Mouse (Mus musculus) left cerebral cortex, postnatal 36 days (tissue): Measurements from ENCODE around the gene Ptprd. TPM values are rescaled to one million over a fixed set of nuclear protein-coding genes. Genes with fewer than 3 reads are reported as not detected.

ENCODE experiments used
- DNase-seq, 2 experiments: peaks; one replicate each; pipeline ENCODE4 v3.0.0; 2021 to 2022; ENCODE audit warnings: low spot score in 2 of 2, mixed read lengths in 1 of 2
- intact Hi-C: fragments of 180-260 bp; cut with DNase I; formaldehyde crosslinking; loops from one replicate; pipeline ENCODE4 v1.15.1; 2025
- total RNA-seq, 2 experiments: library from RNA; stranded (reverse); gene quantifications; 2 replicates each; pipeline ENCODE4 v1.2.3; 2021

The Ptprd gene
- total RNA-seq, 2 experiments from 2014 or later, result 313 to 350 TPM

DNA sequence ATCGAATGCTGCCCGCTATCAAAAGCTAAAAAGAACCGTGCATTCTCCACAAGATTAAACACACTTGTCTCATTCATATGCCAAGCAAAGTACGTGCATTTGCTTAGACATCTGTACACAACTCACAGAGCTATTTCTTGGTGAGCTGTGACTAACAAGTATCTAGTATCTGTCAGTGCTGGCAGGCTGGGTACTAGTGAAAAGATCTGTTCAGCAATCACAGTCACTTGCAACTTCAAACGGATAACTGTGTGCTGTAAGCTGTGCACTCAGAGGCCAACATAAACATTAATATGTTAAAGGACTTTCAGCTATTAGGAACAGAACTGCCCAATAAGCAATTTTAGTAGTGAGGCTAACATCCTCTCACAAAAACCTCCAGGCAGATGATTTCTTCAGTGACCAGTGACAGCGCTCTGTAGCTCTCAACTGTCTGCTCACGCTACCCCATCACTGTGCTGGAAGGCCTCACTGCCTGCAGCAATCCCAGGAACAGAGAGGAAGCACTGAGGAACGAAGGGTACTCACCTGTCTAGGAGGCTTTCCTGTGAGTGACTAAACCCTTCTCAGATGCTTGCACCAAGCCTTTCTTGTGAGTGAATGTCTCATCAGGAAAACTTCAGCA is 1918.9 kb downstream of the Ptprd start:
- intact Hi-C loops, result no loop called here
- DNase-seq, result no peak

DNA sequence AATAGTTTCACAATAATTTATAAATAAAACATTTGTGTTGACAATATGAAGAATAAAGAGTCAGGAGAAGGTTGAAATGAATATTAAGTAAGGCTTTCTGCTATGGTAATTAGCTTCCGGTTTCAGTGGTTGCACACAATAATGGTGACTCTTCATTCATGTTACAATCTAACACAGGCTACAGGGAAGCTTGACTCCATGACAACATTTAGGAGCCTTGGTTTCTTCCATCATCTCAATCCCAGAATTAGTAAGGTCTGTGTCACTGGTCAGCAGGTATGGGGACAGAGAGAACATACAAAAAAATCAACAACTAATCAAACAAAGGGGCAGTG is 1921.3 kb downstream of the Ptprd start:
- no peak for DNase-seq
- intact Hi-C loops, result no loop called here

DNA sequence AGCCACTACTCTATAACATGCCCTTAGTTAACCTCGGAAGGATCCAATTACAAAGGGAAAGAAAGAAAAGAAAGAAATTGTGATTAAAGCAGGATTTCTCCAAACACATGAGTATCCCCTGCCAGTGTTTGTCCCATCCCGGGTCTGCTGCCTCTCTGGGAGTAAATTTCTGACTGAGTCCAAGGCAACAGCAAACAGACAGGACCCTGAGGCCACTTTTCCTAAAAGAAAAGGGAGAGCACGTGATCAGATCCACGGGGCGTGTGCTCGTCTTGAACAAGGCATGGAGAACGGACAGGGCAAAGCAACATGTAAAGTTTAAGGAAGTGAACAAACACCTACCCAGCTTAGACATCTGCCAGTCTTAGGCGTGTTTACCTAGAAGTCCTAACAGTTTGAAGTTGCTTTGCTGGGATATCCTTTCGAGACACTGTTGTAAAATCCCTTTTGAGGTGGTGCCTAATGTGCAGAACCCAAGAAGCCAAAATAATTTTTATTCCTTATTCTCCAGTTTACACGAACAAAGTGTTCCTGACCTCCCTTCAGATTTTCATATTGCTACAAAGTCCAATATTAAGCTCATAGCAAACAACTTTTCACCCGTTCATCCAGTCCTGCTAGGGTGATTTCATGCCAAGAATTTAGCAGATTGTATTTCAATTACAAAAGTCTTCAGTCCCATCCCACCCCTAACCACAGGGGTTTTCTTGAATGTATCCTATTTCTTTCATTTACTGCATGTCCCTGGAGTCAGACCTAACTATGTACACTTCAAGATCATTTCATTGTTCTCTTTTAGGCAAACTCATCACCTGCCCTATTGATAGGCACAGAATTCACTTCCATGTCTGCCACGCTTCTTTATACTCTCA is 1921.9 kb downstream of the Ptprd start:
- DNase-seq, result no peak
- intact Hi-C loops, result no loop called here

DNA sequence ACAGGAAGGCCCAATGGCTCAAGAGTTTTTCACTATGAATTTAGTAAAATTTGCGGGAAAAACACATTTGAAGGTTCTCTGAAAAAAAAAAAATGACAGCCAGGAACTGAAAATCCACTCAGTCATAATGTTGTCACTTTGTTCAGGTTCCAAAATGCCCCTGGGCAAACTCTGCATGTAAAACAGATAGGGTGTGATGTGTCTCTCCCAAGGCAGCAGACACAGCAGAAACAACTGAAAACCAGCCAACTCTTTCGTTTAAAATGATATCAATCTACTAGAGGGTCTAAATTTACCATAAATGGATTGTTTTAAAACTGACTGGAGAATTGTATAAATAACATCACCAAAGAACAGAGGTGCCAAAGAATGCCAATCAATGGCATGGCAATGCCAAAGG is 1925.7 kb downstream of the Ptprd start:
- no peak for DNase-seq
- intact Hi-C loops, result no loop called here

DNA sequence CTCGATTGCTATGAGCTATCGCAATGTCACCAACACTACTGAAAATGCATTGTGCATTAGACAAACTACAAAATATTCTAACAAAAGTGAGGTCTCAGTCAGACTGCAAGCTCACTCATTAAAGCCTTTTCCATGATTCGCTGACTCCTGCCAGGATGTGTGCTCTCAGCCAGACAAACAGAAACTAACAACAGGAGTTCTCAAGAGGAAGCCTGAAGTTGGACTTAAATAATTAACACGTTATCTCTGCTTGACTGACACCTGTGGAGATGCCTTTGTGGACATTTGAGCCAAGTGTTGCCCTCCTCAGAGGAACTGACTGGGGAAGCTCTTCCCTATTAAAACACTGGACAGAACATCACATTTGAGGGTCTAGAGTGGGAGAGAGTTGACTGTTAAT is 1928.9 kb downstream of the Ptprd start:
- DNase-seq, result no peak
- intact Hi-C loops, result no loop called here

DNA sequence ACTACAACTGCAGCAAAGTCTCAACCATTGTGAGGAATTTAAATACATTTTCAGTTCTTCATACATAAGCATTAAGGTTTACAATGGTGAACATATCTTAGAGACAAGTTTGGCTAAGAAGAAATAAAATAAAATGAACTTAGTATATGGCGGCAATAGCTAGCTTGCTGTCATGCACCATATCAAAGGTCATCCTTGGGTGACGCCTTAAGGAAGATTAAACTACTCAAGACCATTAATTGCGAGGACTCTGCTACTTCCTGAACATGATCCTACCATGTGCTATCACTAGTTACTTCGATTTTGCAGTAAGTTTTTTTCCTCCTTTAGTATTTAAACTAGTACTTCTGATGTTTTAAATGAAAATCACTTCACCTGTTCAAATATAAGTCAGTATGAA is 1949.0 kb downstream of the Ptprd start:
- no peak for DNase-seq
- intact Hi-C loops, result no loop called here

DNA sequence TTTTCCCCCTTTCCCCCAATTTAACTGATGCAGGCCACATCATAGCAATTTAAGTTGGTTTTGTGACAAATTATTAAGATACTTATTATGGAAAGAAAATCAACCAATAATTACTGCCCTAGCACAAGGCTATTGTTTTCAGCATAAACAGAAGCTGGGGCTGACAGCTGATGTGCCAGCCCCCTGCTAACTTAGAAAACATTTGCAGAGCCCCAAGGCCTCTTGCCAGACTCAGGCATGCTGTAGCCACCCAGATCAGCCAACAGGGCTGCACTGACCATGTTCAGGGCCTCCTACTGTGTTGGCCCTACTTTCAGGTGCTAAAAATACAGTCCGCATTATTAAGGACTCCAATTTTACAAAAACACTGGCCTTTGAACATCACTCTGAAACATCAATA is 1951.1 kb downstream of the Ptprd start:
- DNase-seq, result no peak
- intact Hi-C loops, result no loop called here

DNA sequence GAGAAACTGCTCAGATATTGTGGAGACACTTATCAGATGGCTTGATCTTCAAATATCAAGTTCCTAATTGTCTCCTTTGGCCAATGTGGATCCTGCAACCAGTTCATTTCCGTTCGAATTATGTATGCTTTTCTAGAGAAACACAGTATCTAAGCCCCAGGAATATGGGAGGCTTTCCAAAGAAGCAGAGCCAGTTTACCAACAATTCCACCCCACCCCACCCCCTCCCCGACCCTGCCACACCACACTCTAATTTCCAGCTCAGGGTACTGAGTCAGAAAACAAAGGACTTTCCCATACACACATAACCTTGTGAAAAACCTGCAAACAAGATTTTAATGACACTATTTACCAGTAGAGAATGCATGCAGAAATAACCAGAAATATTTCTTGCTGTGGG is 1951.5 kb downstream of the Ptprd start:
- intact Hi-C loops, result no loop called here
- DNase-seq, result no peak

DNA sequence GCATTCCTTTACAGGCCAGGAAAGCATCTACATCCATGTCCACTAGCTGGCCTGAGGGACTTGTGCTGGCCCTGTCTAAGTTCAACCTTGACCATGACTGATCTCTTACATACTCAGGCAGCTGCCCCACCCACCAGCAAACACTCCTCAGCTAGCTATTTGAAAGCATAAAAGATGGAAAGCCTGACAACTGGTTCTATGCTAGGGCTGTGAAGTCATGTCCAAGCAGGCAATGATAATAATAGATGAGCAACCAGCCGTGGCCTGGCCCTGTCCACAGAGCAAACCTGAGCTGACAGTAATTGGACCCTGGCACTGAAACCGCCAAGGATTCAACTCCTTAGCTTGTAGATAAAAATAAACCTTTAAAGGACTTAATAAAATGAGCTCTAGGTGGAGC is 1952.1 kb downstream of the Ptprd start:
- intact Hi-C loops, result no loop called here
- DNase-seq, result no peak

DNA sequence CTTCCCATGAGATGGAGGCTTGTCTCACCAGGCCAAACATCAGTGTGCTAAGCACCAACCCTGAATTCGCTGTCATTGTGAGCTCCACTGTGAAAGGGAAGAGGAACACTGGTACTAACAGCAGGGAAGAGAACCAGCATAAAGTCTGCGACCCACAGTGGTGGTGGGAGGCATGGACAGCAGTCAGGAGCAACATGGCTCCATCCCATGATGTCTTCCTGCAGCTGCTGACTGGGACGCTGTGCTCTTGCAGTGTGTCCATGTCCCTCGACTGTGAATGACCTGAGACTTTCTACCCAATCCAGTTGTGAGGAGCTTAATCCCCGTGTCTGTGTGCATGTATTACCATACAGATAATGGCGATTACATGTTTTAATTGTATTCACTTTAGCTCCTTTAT is 1967.4 kb downstream of the Ptprd start:
- no peak for DNase-seq
- intact Hi-C loops, result no loop called here

DNA sequence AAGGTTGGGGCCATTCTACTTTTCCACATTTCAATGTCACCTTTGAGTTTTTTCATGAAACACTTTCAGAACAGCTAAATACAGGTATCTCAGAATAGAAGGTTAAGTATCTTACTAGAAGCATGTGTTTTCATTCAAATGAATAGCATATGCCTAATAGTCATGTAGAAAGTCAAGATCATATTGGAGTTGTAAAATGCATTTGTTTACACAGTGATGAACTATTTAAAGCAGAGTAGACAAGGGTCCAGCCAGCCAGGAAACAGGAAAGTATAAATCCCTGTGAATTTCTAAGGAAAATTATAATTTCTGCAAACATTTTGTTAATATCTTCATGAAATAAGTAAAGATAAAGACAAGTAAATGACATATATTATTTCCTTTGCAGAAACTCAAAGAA is 1970.2 kb downstream of the Ptprd start:
- DNase-seq, result no peak
- intact Hi-C loops, result no loop called here

DNA sequence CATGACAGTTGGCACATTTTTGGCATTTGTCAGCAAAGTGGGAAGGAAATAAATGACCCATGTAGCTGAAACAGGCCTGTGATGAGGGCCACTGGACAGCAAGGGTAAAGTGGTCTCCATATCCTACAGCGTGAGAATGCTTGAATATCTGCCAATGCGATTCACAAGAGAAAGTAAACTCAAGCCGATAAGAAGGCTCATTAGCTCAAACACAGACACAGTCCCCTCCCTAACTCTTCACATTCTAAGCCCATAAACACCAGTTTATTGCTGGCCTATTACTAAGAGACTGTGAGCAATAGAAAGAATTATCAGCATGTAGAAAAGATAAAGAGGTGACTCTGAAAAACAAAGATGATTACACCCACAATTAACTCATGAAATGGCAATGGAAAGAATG is 1970.6 kb downstream of the Ptprd start:
- DNase-seq, result no peak
- intact Hi-C loops, result no loop called here

DNA sequence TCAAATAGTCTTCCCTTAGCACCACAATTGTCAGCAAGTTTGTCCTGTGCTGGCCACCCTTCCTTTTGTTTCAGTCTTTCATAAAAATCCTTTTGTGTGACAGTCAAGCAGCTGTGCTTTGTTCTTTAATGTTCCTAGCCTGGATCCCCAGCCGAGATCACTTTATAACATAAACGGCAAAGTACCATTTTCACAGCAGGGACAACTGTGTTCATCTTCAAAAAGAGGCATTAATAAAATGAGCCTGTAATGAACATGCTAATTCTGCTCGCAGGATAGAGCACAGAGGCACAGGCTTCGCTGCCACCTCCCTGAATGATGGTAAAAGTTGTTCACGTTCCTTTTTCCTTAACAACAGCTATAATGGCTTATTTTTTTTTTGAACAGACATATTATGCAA is 1972.7 kb downstream of the Ptprd start:
- no peak for DNase-seq

DNA sequence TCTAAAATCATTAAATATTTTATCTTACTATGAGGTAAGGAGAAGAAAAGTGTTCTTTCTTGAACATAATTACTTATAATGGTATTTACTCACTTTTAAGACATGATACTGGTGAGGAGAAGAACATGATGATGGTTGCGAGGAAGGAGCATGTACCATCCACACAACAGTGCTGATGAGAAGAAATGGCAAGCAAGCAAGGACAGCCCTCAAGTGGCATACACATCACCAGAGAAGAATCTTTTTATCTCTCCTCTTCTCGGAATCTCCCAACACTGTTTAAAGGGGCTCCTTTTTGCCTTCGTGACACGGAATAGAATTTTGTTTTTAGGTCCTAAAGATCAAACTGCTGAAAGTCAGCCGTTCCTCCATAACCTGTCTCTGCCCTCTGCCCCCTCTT is 1973.2 kb downstream of the Ptprd start:
- no peak for DNase-seq
- intact Hi-C loops, result no loop called here

More for the DNA sequence above, 1972.7 kb downstream of the Ptprd start:
- intact Hi-C loops, result no loop called here

DNA sequence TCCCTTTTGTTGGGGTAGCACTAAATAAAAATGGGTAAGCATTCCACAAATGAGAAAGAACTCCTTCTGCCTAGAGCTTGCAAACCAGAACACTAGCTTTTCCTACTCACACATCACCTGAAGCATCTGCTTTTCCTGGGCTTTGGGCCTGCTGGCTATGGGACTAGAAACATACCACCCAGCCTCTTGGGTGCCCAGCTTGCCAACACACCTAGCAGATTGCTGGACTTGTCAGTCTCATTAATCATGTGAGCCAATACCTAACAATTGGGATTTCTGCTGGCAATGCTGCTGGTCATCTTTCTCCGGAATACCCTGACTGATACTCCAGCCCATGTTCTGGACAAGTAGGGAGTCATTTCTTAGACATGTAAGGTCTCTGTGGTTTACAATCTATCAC is 1973.9 kb downstream of the Ptprd start:
- intact Hi-C loops, result no loop called here
- no peak for DNase-seq

DNA sequence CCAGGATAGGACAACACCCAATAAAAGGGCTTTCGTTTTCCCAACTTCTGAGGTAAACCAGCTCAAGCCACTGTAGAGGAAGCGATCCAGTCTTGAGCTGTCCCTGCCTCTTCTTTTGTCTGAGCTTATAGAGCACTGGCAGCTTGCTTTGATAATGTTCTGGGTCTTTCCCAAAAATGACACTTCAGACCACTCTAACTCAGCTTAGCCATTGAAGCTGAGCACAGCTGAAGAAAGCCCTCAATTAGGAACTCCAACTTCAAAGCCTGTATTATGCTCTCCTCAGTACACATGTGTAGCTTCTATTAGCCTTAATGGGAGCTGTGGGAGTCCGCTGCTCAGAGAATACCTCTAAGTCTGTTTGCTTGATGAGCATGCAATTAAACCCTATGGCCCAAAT is 1988.0 kb downstream of the Ptprd start:
- DNase-seq, result no peak
- intact Hi-C loops, result no loop called here

DNA sequence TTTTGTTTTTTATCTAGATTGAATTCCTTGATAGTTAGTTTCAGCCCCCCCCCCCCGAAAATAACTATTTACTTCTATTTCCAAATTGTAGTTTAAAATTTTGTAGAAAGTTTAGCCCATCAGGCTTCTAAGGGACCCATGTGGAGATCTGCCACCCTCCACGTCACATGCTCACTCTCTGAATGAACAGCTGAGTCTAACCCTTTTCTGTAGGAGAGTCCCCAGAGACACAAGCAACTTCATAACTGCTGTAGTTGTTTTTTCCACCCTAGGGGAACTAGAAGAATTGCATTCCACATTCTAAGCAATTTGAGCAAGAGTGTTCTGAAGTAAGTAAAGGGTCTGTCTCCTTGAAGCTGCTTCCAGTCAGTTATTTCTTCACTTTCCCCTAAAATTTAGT is 1989.2 kb downstream of the Ptprd start:
- intact Hi-C loops, result no loop called here
- no peak for DNase-seq

DNA sequence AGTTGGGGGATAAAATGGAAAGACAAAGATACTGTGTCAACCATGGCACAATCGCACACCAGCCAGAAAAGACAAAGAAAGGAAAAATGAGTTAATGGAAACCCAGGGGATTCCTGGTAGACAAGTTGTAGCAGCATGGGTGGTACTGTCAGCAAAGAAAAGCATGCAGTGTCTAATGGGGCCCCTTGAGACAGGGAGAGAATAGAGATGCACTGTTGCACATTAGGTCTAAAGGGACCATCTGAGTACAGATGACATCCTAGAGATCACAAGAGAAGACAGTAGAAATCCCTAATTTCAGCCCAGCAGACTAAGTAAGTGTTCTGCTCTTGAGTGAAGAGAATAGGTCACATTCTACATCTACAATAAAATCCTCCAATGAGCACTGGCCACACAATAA is 1993.7 kb downstream of the Ptprd start:
- intact Hi-C loops, result no loop called here
- DNase-seq, result no peak

DNA sequence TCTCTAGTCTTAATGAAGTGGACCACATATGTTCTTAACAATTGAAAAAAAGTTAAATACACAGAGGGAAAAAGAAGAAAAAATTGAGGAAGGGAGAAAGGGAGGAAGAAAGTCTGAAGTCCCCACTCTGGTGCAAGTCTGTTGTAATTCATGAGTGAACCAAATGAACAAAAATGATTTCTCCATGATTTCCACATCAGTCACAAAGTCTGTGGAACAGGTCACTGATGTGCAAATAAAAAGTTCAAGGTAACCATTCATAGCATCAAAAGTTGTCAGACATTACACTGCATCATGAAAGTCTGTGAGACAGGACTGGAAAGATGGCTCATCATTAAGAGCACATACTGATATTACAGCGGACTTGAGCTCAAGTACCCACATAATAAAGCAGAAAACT is 1996.6 kb downstream of the Ptprd start:
- no peak for DNase-seq
- intact Hi-C loops, result no loop called here

DNA sequence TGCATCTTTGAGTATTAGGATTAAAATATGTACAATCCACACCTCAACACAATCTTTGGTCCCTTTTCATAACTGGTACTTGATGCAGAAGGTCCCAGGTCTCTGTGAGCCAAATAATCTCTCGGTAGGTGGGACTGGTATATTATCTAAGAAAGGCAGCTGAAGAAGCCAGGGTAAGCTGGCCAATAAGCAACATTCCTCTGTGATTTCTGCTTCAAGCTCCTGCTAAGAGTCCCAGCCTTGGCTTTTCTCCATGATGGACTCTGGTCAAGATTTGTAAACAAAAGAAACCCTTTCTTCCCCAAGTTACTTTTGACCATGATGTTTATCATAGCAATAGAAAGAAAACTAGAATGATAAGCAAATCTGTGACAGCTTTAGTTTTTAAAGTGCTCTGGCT is 2012.4 kb downstream of the Ptprd start:
- DNase-seq, result no peak

DNA sequence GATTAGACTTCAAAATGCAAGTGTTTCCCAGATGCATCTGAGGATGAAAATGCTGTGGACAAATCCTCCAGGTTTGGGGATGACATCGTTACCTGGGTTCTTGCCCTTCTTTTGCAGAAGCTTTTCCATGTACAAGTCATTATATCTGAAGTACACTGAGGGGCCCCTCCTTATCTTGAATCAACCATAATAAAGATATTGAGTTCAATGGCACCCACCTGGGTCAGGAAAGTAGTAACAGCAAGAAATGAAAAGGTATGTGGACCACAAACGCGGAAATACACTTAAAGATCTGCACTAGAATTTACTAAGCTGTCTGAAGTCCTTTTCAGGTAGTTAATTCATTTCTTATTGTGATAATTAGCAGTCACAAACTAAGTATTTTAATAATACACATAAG is 2017.0 kb downstream of the Ptprd start:
- intact Hi-C loops, result no loop called here

More for the DNA sequence above, 2012.4 kb downstream of the Ptprd start:
- intact Hi-C loops, result no loop called here

DNA sequence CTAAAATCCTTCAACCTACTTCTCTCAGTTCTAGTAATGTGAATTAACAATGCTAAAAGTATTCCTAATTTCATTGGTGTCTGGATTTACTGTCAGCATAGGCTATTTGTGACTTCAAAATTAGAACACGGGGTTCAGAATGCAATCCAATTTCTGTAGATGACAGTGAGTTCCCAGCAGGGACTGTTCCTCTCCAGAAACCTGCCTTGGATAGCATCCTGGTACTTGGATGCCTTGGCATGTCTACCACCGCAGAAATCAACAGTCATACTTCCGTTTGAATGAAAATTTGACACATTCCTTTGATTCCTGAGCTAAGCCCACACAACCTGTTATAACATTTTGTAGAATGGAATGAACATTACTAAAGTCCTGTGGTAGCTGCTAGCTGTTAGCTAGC is 2018.3 kb downstream of the Ptprd start:
- no peak for DNase-seq
- intact Hi-C loops, result no loop called here

More for the DNA sequence above, 2017.0 kb downstream of the Ptprd start:
- DNase-seq, result no peak
